Mouse (Mus musculus) ES-E14 (cell line): ENCODE measurements at regions not wholly inside any gene's neighbourhood (a gene's known extent, or its start where the extent isn't known, plus 50 kb on each side); places are given as distances from the start of the nearest gene placed in this dataset.
A peak's percentile ranks its signal among the peaks of the same experiment; 100 is the strongest.

Experiments
- DNase-seq: peaks from one replicate; pipeline ENCODE4 v3.0.0-alpha.2; 2013; ENCODE audit warnings: low read depth, low spot score
- H3K27ac ChIP-seq: 2 replicates; pipeline ENCODE4 v1.5.1; 2012; ENCODE audit warnings: low read depth, mild to moderate bottlenecking, low read length, moderate library complexity, mixed read lengths; ENCODE audit not compliant: poor library complexity, insufficient read depth, severe bottlenecking
- H3K36me3 ChIP-seq: 2 replicates; pipeline ENCODE4 v1.6.1; 2012; ENCODE audit warnings: mild to moderate bottlenecking, low read length, moderate library complexity, mixed read lengths; ENCODE audit not compliant: control insufficient read depth, poor library complexity, insufficient read depth, severe bottlenecking
- H3K4me1 ChIP-seq, 2 experiments: fragments of 150-350 bp in 1 of 2; sonication (generic) in 1 of 2; 2 replicates each; pipeline ENCODE4 v1.6.1; 2012; ENCODE audit warnings: low read length in 2 of 2, mild to moderate bottlenecking in 1 of 2, mixed read lengths in 1 of 2; ENCODE audit not compliant: control insufficient read depth in 2 of 2, insufficient read depth in 2 of 2, poor library complexity in 1 of 2
- H3K4me3 ChIP-seq, 2 experiments: fragments of 150-350 bp in 1 of 2; sonication (generic) in 1 of 2; 2 replicates each; pipeline ENCODE4 v1.5.1; 2012; ENCODE audit warnings: low read length in 2 of 2, low read depth in 1 of 2, mild to moderate bottlenecking in 1 of 2, mixed read lengths in 1 of 2; ENCODE audit not compliant: insufficient read depth in 1 of 2, poor library complexity in 1 of 2, severe bottlenecking in 1 of 2
- H3K9ac ChIP-seq: 2 replicates; pipeline ENCODE4 v1.6.1; 2012; ENCODE audit warnings: low read depth, mild to moderate bottlenecking, low read length, mixed read lengths; ENCODE audit not compliant: poor library complexity, insufficient read depth, severe bottlenecking
- H3K9me3 ChIP-seq: fragments of 150-350 bp; sonication (generic); 2 replicates; pipeline ENCODE4 v1.6.1; 2012; ENCODE audit warnings: low read depth, mild to moderate bottlenecking, low read length; ENCODE audit not compliant: control insufficient read depth, insufficient read depth
- CHD2 ChIP-seq: IDR thresholded peaks from 2 replicates; pipeline ENCODE4 v1.6.1; 2014; ENCODE audit warnings: mild to moderate bottlenecking, low read depth, low read length, inconsistent platforms
- HCFC1 ChIP-seq: IDR thresholded peaks from 2 replicates; pipeline ENCODE4 v1.6.1; 2012; ENCODE audit warnings: low read length, inconsistent platforms, borderline replicate concordance; ENCODE audit not compliant: insufficient read depth
- MAFK ChIP-seq: IDR thresholded peaks from 2 replicates; pipeline ENCODE4 v1.6.1; 2014; ENCODE audit warnings: mild to moderate bottlenecking, low read depth, low read length, inconsistent platforms; ENCODE audit not compliant: insufficient read depth
- ZC3H11A ChIP-seq: IDR thresholded peaks from 2 replicates; pipeline ENCODE4 v1.6.1; 2012; ENCODE audit warnings: low read depth, mild to moderate bottlenecking, inconsistent platforms, low read length, borderline replicate concordance
- ZNF384 ChIP-seq: IDR thresholded peaks from 2 replicates; pipeline ENCODE4 v1.6.1; 2012; ENCODE audit warnings: low read depth, low read length, inconsistent platforms
- in situ Hi-C, 2 experiments: fragments of 600-800 bp; cut with MboI; formaldehyde crosslinking; loops; one replicate each; pipeline ENCODE4 v1.15.1; 2025; ENCODE audit warnings: low sequenced_read_pairs in 2 of 2, inconsistent platforms in 1 of 2; ENCODE audit not compliant: unreplicated experiment in 2 of 2

- DNase-seq: no peak
- Histone ChIP-seq H3K9ac (no peak overlapping the region), H3K4me3 (no peak overlapping the region), H3K27ac (no peak overlapping the region), H3K36me3 (no peaks in the 10 kb centered on the region), H3K9me3 (no peaks in the 10 kb centered on the region), H3K4me1 (peaks cover 0 to 2% of the 10 kb centered on the region in 2 experiments; a peak in 1 of 4 replicates)
- in situ Hi-C loops: no loop called here
- no peak for TF ChIP-seq ZNF384
- TF ChIP-seq ZC3H11A: no peak
- no peak for TF ChIP-seq HCFC1
- TF ChIP-seq CHD2: no peak
- no peak for TF ChIP-seq MAFK
These were observed 402.4 kb downstream of the H2al1j start for GRCm38 (mm10) chrX:11729992-11730391.

DNA sequence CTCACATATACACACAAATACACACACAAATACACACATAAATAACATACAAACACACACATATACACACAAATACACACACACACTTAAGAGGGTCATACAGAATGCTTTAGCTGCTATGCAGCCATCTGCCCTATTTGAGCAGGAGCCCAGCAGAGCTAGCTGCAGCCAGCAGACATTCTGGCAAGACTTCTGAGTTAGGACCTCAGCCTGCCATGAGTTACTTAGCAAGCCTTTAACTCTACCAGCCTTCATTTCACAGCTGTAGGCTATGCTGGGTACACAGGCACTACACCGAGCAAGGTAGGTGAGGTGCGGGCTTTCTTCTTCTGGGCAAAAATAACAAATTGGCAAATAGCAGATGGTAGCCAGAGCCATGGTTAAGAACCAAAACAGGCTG is 404.7 kb downstream of the H2al1j start:
- no peak overlapping the region for H3K27ac ChIP-seq
- in situ Hi-C loops: no loop called here
- H3K4me1 ChIP-seq: peaks cover 0 to 2% of the 10 kb centered on the region in 2 experiments; a peak in 1 of 4 replicates
- H3K9ac ChIP-seq: no peak overlapping the region
- no peaks in the 10 kb centered on the region for H3K9me3 ChIP-seq
- DNase-seq: no peak
- no peak overlapping the region for H3K4me3 ChIP-seq
- TF ChIP-seq HCFC1: no peak
- TF ChIP-seq ZC3H11A: no peak
- TF ChIP-seq ZNF384: no peak
- TF ChIP-seq CHD2: no peak
- no peak for TF ChIP-seq MAFK
- no peaks in the 10 kb centered on the region for H3K36me3 ChIP-seq

GRCm38 (mm10) chrX:11734505-11735435 is 407.1 kb downstream of the H2al1j start:
- no peak overlapping the region for H3K9ac ChIP-seq
- H3K36me3 ChIP-seq: no peaks in the 10 kb centered on the region
- H3K4me3 ChIP-seq: peak overlapping the region; percentile 5 to 9; a peak in 1 of 4 replicates
- no peaks in the 10 kb centered on the region for H3K9me3 ChIP-seq
- DNase-seq: no peak
- TF ChIP-seq CHD2: no peak
- TF ChIP-seq MAFK: no peak
- no peak for TF ChIP-seq HCFC1
- no peak for TF ChIP-seq ZNF384
- TF ChIP-seq ZC3H11A: no peak
- no peak overlapping the region for H3K27ac ChIP-seq
- in situ Hi-C loops: no loop called here
- peaks cover 0 to 2% of the 10 kb centered on the region in 2 experiments; a peak in 1 of 4 replicates for H3K4me1 ChIP-seq

DNA sequence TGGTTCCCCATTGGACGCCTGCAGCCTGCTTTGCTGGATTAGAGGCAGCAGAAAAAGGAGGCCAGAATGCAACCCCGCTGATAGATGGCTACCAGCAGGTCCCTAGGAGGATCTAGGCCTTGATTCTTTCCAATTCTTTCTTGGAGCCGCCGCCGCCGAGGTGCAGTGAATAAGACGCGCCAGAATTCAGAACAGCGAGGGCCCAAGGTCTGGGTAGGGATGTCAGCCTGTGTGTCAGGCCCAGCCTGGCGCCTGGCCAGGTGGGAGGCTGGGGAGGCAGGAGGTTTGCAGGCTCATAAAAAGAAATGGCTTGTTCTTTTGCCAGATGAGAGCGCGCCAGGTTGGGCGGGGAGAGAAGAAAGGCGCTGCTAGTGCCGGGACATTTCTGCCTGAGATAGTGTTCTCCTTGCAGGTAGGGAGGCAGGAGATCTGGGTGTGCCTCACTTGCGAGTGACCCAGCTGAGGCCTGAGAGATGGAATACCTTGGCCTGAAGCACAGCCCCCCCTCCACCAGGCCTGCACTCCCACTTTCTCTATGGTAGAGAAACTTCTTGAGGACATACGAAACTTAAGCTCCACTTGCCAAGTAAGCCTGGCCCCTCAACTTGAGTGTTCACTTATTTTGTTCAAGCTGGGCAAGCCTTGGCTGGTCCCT is 408.0 kb downstream of the H2al1j start:
- H3K27ac ChIP-seq: no peak overlapping the region
- peaks cover 0 to 2% of the 10 kb centered on the region in 2 experiments; a peak in 1 of 4 replicates for H3K4me1 ChIP-seq
- in situ Hi-C loops: no loop called here

More for the DNA sequence above, 408.0 kb downstream of the H2al1j start:
- no peak for TF ChIP-seq ZNF384
- no peak for TF ChIP-seq CHD2
- no peak for TF ChIP-seq MAFK
- TF ChIP-seq ZC3H11A: no peak
- TF ChIP-seq HCFC1: no peak
- H3K9me3 ChIP-seq: no peaks in the 10 kb centered on the region
- H3K4me3 ChIP-seq: 0 out of 4 replicates have a peak overlapping the region, but pooled peaks of 1 of the 2 experiments have one; percentile 7
- no peak for DNase-seq
- H3K36me3 ChIP-seq: no peaks in the 10 kb centered on the region
- no peak overlapping the region for H3K9ac ChIP-seq
